Mouse (Mus musculus): Measurements from ENCODE around the gene Mcemp1. TPM values are rescaled to one million over a fixed set of nuclear protein-coding genes. Genes with fewer than 3 reads are reported as not detected.

The Mcemp1 gene
- polyA plus RNA-seq, 1 experiment from 2014 or later: 0.23 TPM

GRCm38 (mm10) chr8:3676131-3676992 lies 10.8 kb downstream of the Mcemp1 start, which contains the start of gene Trappc5:
Trappc5 (plus strand) TSS chr8:3676299.
- H3K27ac ChIP-seq (replicated peaks): peak within 1 kb of the TSS; percentile 89
- H3K36me3 ChIP-seq: peaks cover 29% of the 10 kb centered on the region
- H3K4me1 ChIP-seq: peaks cover 41% of the 10 kb centered on the region
- under 1% methylated on average over 61 of the region's 61 CpGs for WGBS
- peak within 1 kb of the TSS; percentile 98 for H3K9ac ChIP-seq (replicated peaks)
- no peaks in the 10 kb centered on the region for H3K27me3 ChIP-seq (replicated peaks)
- no peaks in the 10 kb centered on the region for H3K9me3 ChIP-seq (replicated peaks)
- peak; percentile 83 for ATAC-seq (ENCODE audit: low FRiP score)
- peak within 1 kb of the TSS; percentile 86 for H3K4me2 ChIP-seq
- H3K4me3 ChIP-seq (replicated peaks): peak within 1 kb of the TSS; percentile 91

GRCm38 (mm10) chr8:3676993-3677579 lies 11.5 kb downstream of the Mcemp1 start:
- Histone ChIP-seq H3K4me2 (peak overlapping the region; percentile 86), H3K4me3 (replicated peaks) (peak overlapping the region; percentile 91), H3K9me3 (replicated peaks) (no peaks in the 10 kb centered on the region), H3K9ac (replicated peaks) (peak overlapping the region; percentile 98), H3K27ac (replicated peaks) (peak overlapping the region; percentile 89), H3K4me1 (peaks cover 38% of the 10 kb centered on the region), H3K36me3 (peaks cover 35% of the 10 kb centered on the region), H3K27me3 (replicated peaks) (no peaks in the 10 kb centered on the region)
- peak; percentile 6 for ATAC-seq (ENCODE audit: low FRiP score)
- WGBS: 5% methylated on average over 15 of the region's 15 CpGs

GRCm38 (mm10) chr8:3678831-3679230 lies 13.3 kb downstream of the Mcemp1 start:
- 96% methylated on average over 23 of the region's 23 CpGs for WGBS
- H3K9me3 ChIP-seq (replicated peaks): no peaks in the 10 kb centered on the region
- no peak for ATAC-seq (ENCODE audit: low FRiP score)
- no peak overlapping the region for H3K9ac ChIP-seq (replicated peaks)
- H3K27me3 ChIP-seq (replicated peaks): no peaks in the 10 kb centered on the region
- peaks cover 37% of the 10 kb centered on the region for H3K36me3 ChIP-seq
- H3K4me2 ChIP-seq: no peak overlapping the region
- H3K4me1 ChIP-seq: peaks cover 32% of the 10 kb centered on the region
- H3K4me3 ChIP-seq (replicated peaks): no peak overlapping the region
- H3K27ac ChIP-seq (replicated peaks): no peak overlapping the region

GRCm38 (mm10) chr8:3679236-3679635 lies 13.7 kb downstream of the Mcemp1 start:
- 95% methylated on average over 23 of the region's 23 CpGs for WGBS
- H3K36me3 ChIP-seq: peaks cover 37% of the 10 kb centered on the region

GRCm38 (mm10) chr8:3679656-3680055 lies 14.1 kb downstream of the Mcemp1 start:
- H3K4me2 ChIP-seq: no peak overlapping the region
- no peaks in the 10 kb centered on the region for H3K27me3 ChIP-seq (replicated peaks)
- ATAC-seq (ENCODE audit: low FRiP score): no peak
- no peak overlapping the region for H3K27ac ChIP-seq (replicated peaks)
- peaks cover 32% of the 10 kb centered on the region for H3K4me1 ChIP-seq
- no peak overlapping the region for H3K4me3 ChIP-seq (replicated peaks)
- H3K36me3 ChIP-seq: peaks cover 37% of the 10 kb centered on the region
- no peaks in the 10 kb centered on the region for H3K9me3 ChIP-seq (replicated peaks)
- no peak overlapping the region for H3K9ac ChIP-seq (replicated peaks)
- 92% methylated on average over 5 of the region's 5 CpGs for WGBS

More at GRCm38 (mm10) chr8:3679236-3679635, 13.7 kb downstream of the Mcemp1 start:
- Histone ChIP-seq H3K27me3 (replicated peaks) (no peaks in the 10 kb centered on the region), H3K4me3 (replicated peaks) (no peak overlapping the region), H3K27ac (replicated peaks) (no peak overlapping the region), H3K4me2 (no peak overlapping the region), H3K9me3 (replicated peaks) (no peaks in the 10 kb centered on the region), H3K9ac (replicated peaks) (no peak overlapping the region), H3K4me1 (peaks cover 32% of the 10 kb centered on the region)
- no peak for ATAC-seq (ENCODE audit: low FRiP score)

- Histone ChIP-seq H3K9me3 (replicated peaks) (no peaks in the 10 kb centered on the region), H3K9ac (replicated peaks) (no peak overlapping the region), H3K4me1 (peaks cover 23% of the 10 kb centered on the region), H3K27ac (replicated peaks) (no peak overlapping the region), H3K4me2 (no peak overlapping the region), H3K4me3 (replicated peaks) (no peak overlapping the region), H3K36me3 (peaks cover 37% of the 10 kb centered on the region), H3K27me3 (replicated peaks) (no peaks in the 10 kb centered on the region)
- WGBS: 89% methylated on average over 5 of the region's 5 CpGs
- no peak for ATAC-seq (ENCODE audit: low FRiP score)
These were observed 16.9 kb downstream of the Mcemp1 start for GRCm38 (mm10) chr8:3682435-3682834.

GRCm38 (mm10) chr8:3683408-3684176 lies 18.0 kb downstream of the Mcemp1 start:
- WGBS: 78% methylated on average over 6 of the region's 6 CpGs
- no peak for ATAC-seq (ENCODE audit: low FRiP score)
- peaks cover 12% of the 10 kb centered on the region for H3K4me1 ChIP-seq
- H3K27ac ChIP-seq (replicated peaks): no peak overlapping the region
- peaks cover 36% of the 10 kb centered on the region for H3K36me3 ChIP-seq
- no peak overlapping the region for H3K9ac ChIP-seq (replicated peaks)
- H3K4me2 ChIP-seq: no peak overlapping the region
- no peaks in the 10 kb centered on the region for H3K27me3 ChIP-seq (replicated peaks)
- H3K4me3 ChIP-seq (replicated peaks): no peak overlapping the region
- no peaks in the 10 kb centered on the region for H3K9me3 ChIP-seq (replicated peaks)

- ATAC-seq (ENCODE audit: low FRiP score): peak; percentile 22; the same call in 1 of the 2 replicates
- H3K9me3 ChIP-seq (replicated peaks): no peaks in the 10 kb centered on the region
- H3K4me2 ChIP-seq: no peak overlapping the region
- no peak overlapping the region for H3K4me3 ChIP-seq (replicated peaks)
- peaks cover 27% of the 10 kb centered on the region for H3K36me3 ChIP-seq
- H3K27me3 ChIP-seq (replicated peaks): no peaks in the 10 kb centered on the region
- peaks cover 11% of the 10 kb centered on the region for H3K4me1 ChIP-seq
- H3K9ac ChIP-seq (replicated peaks): no peak overlapping the region
- no peak overlapping the region for H3K27ac ChIP-seq (replicated peaks)
These were observed 19.0 kb downstream of the Mcemp1 start for GRCm38 (mm10) chr8:3684530-3684929.

- ATAC-seq (ENCODE audit: low FRiP score): no peak
These were observed 19.9 kb downstream of the Mcemp1 start for GRCm38 (mm10) chr8:3685422-3685821.

GRCm38 (mm10) chr8:3687537-3687936 lies 22.0 kb downstream of the Mcemp1 start:
- WGBS: 76% methylated on average over 6 of the region's 6 CpGs
- no peaks in the 10 kb centered on the region for H3K36me3 ChIP-seq

More at GRCm38 (mm10) chr8:3685422-3685821, 19.9 kb downstream of the Mcemp1 start:
- H3K9ac ChIP-seq (replicated peaks): no peak overlapping the region
- no peak overlapping the region for H3K27ac ChIP-seq (replicated peaks)
- 65% methylated on average over 5 of the region's 5 CpGs for WGBS
- no peak overlapping the region for H3K4me2 ChIP-seq
- no peaks in the 10 kb centered on the region for H3K27me3 ChIP-seq (replicated peaks)
- H3K4me1 ChIP-seq: peaks cover 3% of the 10 kb centered on the region
- peaks cover 18% of the 10 kb centered on the region for H3K36me3 ChIP-seq
- H3K9me3 ChIP-seq (replicated peaks): no peaks in the 10 kb centered on the region
- no peak overlapping the region for H3K4me3 ChIP-seq (replicated peaks)

GRCm38 (mm10) chr8:3690774-3691173 lies 25.2 kb downstream of the Mcemp1 start:
- 88% methylated on average over 3 of the region's 3 CpGs for WGBS
- Histone ChIP-seq H3K36me3 (no peaks in the 10 kb centered on the region), H3K27me3 (replicated peaks) (no peaks in the 10 kb centered on the region), H3K9me3 (replicated peaks) (no peaks in the 10 kb centered on the region), H3K4me3 (replicated peaks) (no peak overlapping the region), H3K27ac (replicated peaks) (no peak overlapping the region), H3K4me2 (no peak overlapping the region), H3K9ac (replicated peaks) (no peak overlapping the region), H3K4me1 (no peaks in the 10 kb centered on the region)
- ATAC-seq (ENCODE audit: low FRiP score): no peak

More at GRCm38 (mm10) chr8:3687537-3687936, 22.0 kb downstream of the Mcemp1 start:
- no peak overlapping the region for H3K4me2 ChIP-seq
- no peak overlapping the region for H3K4me3 ChIP-seq (replicated peaks)
- no peaks in the 10 kb centered on the region for H3K27me3 ChIP-seq (replicated peaks)
- H3K9me3 ChIP-seq (replicated peaks): no peaks in the 10 kb centered on the region
- ATAC-seq (ENCODE audit: low FRiP score): no peak
- H3K9ac ChIP-seq (replicated peaks): no peak overlapping the region
- no peaks in the 10 kb centered on the region for H3K4me1 ChIP-seq
- no peak overlapping the region for H3K27ac ChIP-seq (replicated peaks)
